Mouse (Mus musculus) cortical plate, adult 2 months (tissue): ENCODE data around the gene Degs2.

Source experiments
- CTCF ChIP-seq: fragments of 200-500 bp; IDR thresholded peaks from 2 replicates; pipeline ENCODE4 v1.5.1; 2011; ENCODE audit warnings: mild to moderate bottlenecking, control low read depth, low read length; ENCODE audit not compliant: insufficient read depth; ENCODE audit errors: extremely low read depth
- POLR2A ChIP-seq: fragments of 200-500 bp; IDR thresholded peaks from 2 replicates; pipeline ENCODE4 v1.6.1; 2011; ENCODE audit warnings: mild to moderate bottlenecking, low read length, control low read depth; ENCODE audit not compliant: insufficient read depth; ENCODE audit errors: extremely low read depth

DNA sequence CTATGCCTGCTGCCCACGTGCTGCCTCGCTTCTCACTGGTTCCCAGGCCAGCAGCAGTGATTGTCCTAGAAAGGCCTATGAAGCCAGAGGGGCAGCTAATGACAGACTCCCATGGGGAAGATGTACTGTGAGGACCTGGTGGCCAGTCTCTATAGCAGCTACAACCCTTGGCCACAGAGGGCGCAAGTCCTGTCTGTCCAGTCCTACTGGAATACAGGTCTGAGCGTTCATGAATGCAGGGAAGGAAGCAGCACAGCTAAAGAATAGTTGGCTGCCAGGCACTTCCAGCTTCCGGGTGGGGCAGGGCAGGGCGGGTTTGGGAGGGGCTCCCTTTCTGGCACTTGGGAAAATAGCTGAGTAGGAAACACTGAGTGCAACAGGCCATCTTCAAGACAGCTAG lies 15.2 kb downstream of the Degs2 start:
- TF ChIP-seq CTCF (no peak), POLR2A (no peak)
